Mouse (Mus musculus) gastrocnemius, postnatal 36 days (tissue): ENCODE measurements around the gene Gm26920. TPM values are rescaled to one million over a fixed set of nuclear protein-coding genes. Genes with fewer than 3 reads are reported as not detected.

Experiments
- DNase-seq, 2 experiments: peaks; one replicate each; pipeline ENCODE4 v3.0.0; 2022
- intact Hi-C: fragments of 180-260 bp; cut with DNase I; formaldehyde crosslinking; loops from one replicate; pipeline ENCODE4 v1.15.1; 2025
- microRNA-seq, 2 experiments: library from miRNA; unstranded; fragments of <30 nt; microRNA quantifications; one replicate each; pipeline ENCODE4 v1.2.0; 2021
- total RNA-seq, 2 experiments: library from RNA; stranded (reverse); gene quantifications; 2 replicates each; pipeline ENCODE4 v1.2.3; 2021

The Gm26920 gene
- total RNA-seq, 2 experiments from 2014 or later, result not detected

GRCm38 (mm10) chr7:30008020-30008690 lies 82.1 kb downstream of the Gm26920 start:
- no peak for DNase-seq

GRCm38 (mm10) chr7:30007601-30008000 lies 82.6 kb downstream of the Gm26920 start:
- no peak for DNase-seq
- intact Hi-C loops, result no loop called here

More at GRCm38 (mm10) chr7:30008020-30008690, 82.1 kb downstream of the Gm26920 start:
- intact Hi-C loops, result no loop called here

Small RNA genes lying within 50 kb of the gene (microRNA-seq; reads per million reads assigned to microRNA genes)
- 0 reads per million in 2 experiments for gene Gm23368

Other genes with a start within 250 kb of the Gm26920 start
- gene Zfp940, start 236.7 kb downstream of the Gm26920 start, total RNA-seq, result 1 to 10 TPM; 1.2 to 1.9 TPM
- 1 to 10 TPM; 2.5 to 2.6 TPM for gene Zfp420, start 230.4 kb downstream of the Gm26920 start, total RNA-seq
- gene Zfp27, start 183.8 kb downstream of the Gm26920 start, total RNA-seq, result 1 to 10 TPM; 6.1 to 7.9 TPM
- gene Zfp383, start 182.2 kb downstream of the Gm26920 start, total RNA-seq, result 1 to 10 TPM; 4.0 to 6.3 TPM
- 1 to 10 TPM; 4.8 to 5.5 TPM for gene Zfp74, start 136.3 kb downstream of the Gm26920 start, total RNA-seq
- 10 to 100 TPM; 15.4 to 18.7 TPM for gene Zfp568, start 106.5 kb downstream of the Gm26920 start, total RNA-seq
- 1 to 10 TPM; 1.6 to 1.9 TPM for gene Zfp14, start 39.0 kb downstream of the Gm26920 start, total RNA-seq
- gene Zfp82, start 17.5 kb downstream of the Gm26920 start, total RNA-seq, result 1 to 10 TPM; 1.4 to 1.7 TPM
- 1 to 10 TPM; 1.8 to 2.9 TPM for gene Zfp566, start 117 bp upstream of the Gm26920 start, total RNA-seq
- gene Zfp260, start 4.4 kb upstream of the Gm26920 start, total RNA-seq, result 10 to 100 TPM; 25.9 to 28.9 TPM
- under 1 TPM; 0.59 to 0.99 TPM for gene Zfp382, start 31.5 kb upstream of the Gm26920 start, total RNA-seq
- 10 to 100 TPM; 19.2 to 23.6 TPM for gene Zfp146, start 79.3 kb upstream of the Gm26920 start, total RNA-seq
- 1,000 to 10,000 TPM in 1 of 2 experiments, 100 to 1,000 TPM in 1; 976 to 1,017 TPM for gene Cox7a1, start 93.7 kb upstream of the Gm26920 start, total RNA-seq
- gene Capns1, start 108.4 kb upstream of the Gm26920 start, total RNA-seq, result 100 to 1,000 TPM; 188 to 196 TPM
- 10 to 100 TPM; 53.9 to 58.8 TPM for gene Polr2i, start 141.5 kb upstream of the Gm26920 start, total RNA-seq
- gene Tbcb, start 141.9 kb upstream of the Gm26920 start, total RNA-seq, result 10 to 100 TPM; 29.9 to 30.0 TPM
- gene Ovol3, start 145.3 kb upstream of the Gm26920 start, total RNA-seq, result not detected
- gene Thap8, start 189.7 kb upstream of the Gm26920 start, total RNA-seq, result under 1 TPM in 1 of 2 experiments, not detected in 1; 0.25 TPM
- 1 to 10 TPM; 2.2 to 2.7 TPM for gene Wdr62, start 190.0 kb upstream of the Gm26920 start, total RNA-seq
- gene Clip3, start 201.3 kb upstream of the Gm26920 start, total RNA-seq, result 1 to 10 TPM; 4.5 to 5.6 TPM
- 10 to 100 TPM; 18.3 to 18.4 TPM for gene Alkbh6, start 218.3 kb upstream of the Gm26920 start, total RNA-seq
- 1 to 10 TPM in 1 of 2 experiments, not detected in 1; 1.9 TPM for gene Syne4, start 224.4 kb upstream of the Gm26920 start, total RNA-seq
- under 1 TPM; 0.48 to 0.72 TPM for gene E130208F15Rik, start 231.3 kb upstream of the Gm26920 start, total RNA-seq
- gene Sdhaf1, start 233.5 kb upstream of the Gm26920 start, total RNA-seq, result 1 to 10 TPM; 6.9 to 7.3 TPM